Mouse (Mus musculus) c-Kit-positive CD71-positive TER-119-positive erythroid progenitor cells, embryonic 14.5 days (primary cell): ENCODE results near the gene Nle1.

Experiments
- DNase-seq: peaks from one replicate; pipeline ENCODE4 v3.0.0-alpha.2; 2013; ENCODE audit warnings: low spot score

The Nle1 gene

DNA sequence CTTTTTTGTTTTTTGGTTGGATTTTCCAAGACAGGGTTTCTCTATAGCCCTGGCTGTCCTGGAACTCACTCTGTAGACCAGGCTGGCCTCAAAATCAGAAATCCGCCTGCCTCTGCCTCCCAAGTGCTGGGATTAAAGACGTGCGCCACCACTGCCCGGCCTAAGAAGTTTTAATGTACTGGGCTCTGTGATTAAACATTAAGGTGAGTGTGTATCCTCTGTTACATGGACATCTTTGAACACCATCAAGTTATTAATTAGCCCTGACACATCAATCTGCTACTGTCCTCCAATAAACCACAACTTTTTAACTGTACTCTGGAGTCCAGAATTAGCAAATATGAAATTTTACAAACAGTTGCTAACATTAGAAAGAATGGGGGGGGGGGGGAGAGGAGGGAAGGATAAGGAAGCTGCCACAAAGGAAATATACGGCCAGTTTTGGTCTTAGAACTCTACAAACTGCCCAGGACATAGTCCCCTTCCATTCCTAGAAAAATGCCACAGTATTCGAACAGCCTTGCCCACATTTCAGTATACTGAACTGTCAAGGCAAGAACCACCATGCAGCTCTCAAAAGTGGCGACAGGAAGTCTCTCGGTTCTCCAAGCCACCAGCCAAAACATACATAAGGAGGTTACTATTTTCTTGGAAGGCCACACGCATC, 38.6 kb downstream of the Nle1 start:
- DNase-seq: no peak

DNA sequence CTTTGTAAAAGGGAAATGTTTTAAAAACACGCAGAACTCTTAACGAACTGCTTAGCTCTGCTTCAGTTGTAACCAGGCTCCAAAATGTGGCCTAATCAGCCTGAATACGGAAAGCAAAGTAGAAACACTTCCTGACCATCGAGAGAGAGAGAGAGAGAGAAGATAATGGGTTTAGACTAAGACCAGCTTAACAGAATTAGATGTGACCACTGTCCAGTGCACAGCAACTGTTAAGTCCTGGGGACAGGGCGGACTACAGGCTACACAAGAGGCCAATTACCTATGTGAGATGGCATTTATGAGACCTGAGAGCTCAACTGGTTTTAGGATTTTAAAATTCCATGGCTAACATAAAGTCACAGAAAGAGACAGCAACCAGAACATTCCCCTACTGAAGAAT, 40.3 kb downstream of the Nle1 start:
- DNase-seq: no peak

DNA sequence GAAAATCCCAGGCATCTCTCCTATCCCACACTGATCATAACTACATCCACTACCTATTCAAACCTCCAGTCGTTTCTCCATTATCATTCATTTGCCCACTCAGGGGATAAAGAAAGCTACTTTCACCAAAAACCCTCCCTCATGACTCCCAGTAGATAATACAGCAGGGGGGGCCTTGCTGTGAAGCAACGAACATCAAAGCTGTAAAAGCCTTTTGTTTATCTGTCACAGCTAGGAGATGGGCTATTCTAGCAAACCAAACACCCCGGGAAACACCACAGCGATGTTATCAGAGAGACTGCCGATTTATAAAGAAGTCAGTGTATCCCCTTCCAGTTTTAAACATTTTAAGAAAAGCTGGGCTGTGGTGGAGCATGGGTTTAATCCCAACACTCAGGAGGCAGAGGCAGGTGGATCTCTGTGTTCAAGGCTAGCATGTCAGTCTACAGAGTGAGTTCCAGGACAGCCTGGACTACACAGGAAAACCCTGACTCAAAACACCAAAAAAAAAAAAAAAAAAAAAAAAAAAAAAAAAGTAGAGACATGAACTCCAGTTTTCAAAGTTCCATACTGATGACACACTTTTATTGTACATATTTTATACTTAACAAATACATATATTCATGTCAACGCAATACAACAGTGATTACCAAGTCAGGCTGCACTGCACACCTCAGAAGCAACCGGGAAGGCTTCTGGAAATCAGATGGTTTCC, 41.2 kb downstream of the Nle1 start:
- DNase-seq: no peak

DNA sequence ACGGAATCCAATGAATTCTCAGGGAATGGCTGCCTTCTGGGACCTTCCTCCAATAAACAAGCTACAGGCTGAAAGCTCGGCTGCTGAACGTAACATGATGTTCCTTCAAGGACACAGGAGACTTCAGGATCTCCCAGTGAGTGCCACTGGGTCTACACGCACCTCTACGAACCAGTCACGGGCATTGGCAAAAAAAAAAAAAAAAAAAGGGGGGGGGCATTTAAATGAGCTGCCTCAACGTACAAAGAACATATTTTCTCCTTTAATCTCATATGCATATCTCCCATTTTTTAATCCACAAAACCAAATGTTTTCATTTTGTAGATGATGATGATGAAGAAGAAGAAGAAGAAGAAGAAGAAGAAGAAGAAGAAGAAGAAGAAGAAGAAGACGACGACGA, 42.3 kb downstream of the Nle1 start:
- no peak for DNase-seq

DNA sequence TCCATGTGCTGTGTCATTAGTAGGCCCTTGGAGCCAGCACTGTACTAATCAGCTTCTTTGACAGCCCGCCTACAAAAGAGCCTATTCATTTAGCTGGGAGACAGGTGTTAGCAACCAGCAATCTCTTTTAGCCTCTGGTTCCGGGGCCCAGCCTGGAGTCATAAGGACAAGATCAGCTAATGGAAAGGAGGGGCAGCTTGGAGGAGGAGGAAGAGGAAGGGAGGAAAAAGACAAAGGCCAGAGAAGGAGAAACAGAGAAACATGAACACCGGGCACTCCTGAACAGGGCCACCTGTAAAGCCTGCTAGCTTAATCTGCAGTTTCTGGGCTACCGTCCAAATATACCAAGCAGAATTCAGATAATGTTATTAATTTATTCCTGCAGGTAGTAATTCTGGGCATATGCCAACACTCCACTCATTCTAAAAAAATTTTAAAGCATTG, 44.7 kb downstream of the Nle1 start:
- no peak for DNase-seq

DNA sequence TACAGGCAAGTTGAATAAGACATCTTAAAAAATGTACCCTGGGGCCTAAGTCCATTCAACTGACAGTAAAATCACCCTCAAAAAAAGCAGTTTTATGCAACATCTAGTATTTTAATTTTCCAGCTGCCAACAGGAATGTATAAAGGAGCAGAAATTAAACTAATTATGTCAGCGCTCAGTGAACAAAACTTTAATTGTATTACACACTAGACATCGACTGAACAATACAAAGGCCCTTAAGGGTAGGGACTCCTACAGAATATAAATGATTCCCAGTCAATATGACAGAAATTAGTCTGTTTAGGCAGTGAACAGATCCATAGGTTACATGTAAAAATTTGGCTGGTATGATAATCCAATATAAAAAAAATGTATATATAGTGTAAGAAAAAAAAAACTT, 45.2 kb downstream of the Nle1 start:
- DNase-seq: no peak

DNA sequence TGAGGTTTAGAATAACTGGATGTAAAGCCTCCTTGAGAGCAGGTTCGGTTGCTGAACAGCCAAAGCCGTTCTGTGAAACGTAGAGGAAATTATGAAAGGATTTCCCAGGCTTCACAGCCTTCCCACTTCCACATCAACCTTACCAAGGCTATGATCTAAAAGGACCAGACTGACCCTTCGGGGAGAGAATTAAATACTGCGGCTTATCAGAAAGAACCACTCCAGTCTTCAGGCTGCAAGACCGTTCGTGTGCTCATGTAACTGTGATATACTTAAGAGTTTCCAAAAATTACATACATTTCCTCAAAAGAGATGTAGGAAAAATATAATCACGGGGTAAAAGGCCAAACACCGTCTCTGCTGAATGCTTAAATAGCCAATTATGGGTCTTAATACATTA, 45.6 kb downstream of the Nle1 start:
- DNase-seq: no peak

DNA sequence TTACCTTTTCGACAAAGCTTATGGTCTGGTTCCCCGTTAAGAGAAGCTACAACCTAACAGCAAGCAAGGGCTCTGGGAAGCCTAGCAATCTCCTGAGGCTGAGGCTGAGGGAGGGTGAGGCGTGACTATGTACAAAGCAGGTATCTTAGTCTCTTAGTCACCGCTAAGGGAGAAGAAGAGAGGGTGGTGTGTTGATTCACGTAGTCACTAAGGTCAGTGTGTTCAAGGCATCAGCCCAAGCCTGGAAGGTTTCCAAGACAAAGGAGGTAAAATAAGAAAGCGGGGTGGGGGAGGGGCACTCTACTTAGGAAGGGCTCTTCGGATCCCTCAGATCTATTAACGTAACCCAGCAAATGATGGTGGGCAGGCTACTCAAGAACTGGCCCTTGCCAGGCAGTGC, 46.7 kb downstream of the Nle1 start:
- no peak for DNase-seq

DNA sequence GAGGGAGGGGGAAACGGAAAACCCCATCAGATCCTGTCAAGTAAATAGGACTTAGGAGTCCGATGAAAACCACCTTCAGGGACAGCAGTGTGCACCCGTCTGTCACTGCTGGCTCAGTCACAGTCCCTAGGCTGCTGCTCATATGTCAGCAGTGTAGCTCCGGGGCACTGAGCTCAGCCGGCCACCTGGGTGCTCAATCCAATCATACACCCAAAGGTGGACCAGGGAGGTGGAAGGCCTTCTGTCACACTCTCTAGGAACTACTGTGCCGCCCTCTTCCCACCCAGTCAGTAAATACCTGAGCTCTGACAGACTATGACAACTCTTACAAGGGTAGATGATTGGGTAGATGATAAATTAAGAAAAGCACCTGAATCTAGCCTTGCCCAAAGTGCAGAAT, 47.5 kb downstream of the Nle1 start:
- DNase-seq: no peak

DNA sequence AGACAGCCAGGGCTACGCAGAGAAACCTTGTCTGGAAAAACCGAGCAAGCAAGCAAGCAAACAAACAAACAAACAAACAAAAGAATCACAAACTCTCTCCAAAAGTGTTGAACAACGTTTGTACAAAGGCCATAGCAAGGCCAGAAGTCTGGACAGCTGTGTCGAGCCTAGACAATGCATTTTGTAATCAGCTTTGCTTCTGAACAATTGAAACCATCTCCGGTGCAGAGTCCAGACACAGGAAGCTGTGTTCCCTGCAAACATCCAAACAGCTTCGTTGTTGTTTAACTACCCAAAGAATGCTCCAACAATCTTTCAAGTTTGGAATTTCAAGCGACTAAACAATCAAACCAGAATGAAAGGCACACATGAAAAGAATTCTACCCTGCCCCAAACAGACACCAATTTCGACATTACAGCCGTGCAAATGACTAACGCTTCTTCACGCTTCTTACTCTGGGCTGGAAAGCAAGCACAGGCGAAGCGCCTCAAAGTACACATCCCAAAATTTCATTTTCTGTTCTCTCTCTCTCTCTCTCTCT, 50.8 kb downstream of the Nle1 start:
- DNase-seq: no peak

DNA sequence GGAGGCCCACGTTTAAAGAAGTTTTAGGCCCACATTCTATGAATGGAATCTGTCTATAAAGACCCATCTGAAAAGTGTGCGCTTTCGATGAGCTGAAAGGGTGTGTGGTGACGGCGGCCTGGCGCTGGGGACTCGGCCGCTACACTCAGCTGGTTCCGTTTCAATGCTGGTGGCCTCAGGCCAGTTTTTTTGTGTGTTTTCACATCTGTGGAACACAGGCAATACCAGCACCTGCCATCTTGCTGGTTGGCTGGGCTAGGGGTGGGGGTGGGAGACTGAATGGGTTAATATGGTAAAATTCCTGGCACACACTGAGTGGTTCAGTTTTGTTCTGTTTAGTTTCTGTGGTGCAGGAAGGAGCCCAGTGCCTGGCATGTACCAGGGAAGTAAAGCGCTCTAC, 52.2 kb downstream of the Nle1 start:
- no peak for DNase-seq

DNA sequence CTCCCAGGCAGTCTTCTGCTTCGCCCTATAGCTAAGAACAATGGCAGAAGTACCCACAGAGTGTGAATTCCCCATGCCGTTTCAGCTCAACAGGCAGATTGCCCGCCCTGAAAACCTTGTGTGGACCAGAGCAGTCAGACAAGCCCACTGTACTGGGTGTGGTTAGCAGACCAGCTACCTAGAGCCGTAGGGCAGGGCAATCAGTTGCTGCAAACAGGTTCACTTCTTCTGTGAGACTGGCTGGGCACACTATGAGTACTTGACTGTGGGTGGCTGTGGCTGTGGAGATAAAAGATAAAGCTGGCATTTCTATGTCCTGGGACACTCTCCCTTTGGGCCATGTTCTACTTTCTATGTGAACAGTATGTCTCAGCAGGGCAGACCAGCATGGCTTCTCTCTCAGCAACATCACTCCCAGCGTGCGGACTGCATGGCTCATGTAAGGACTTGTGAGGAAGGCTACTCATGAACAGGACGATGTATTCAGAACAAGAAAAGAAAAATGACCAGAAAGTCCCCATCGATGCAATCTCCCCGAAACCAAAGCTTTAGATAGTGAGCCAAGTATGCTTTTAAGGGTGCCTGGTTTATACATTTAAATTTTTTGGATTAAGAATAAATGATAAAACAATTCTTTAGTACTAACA, 52.8 kb downstream of the Nle1 start:
- DNase-seq: peak; percentile 58

DNA sequence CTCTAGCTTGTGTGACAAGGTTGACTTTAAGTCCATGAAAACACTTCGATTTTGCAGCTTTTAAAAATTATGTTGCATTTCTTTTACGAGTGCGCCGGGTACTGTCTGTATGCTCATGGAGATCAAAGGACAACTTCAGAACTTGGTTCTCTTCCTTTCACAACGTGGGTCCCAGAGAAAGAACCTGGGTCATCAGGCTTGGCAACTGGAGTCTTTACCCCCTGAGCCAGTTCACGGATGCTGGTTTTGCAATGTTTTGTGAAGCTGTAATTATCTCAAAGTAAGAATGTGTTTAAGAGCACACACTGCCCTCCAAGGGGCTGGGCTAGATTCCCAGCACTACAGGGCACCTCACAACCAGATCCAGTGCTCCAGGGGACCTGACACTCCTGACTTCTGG, 54.1 kb downstream of the Nle1 start:
- DNase-seq: no peak

DNA sequence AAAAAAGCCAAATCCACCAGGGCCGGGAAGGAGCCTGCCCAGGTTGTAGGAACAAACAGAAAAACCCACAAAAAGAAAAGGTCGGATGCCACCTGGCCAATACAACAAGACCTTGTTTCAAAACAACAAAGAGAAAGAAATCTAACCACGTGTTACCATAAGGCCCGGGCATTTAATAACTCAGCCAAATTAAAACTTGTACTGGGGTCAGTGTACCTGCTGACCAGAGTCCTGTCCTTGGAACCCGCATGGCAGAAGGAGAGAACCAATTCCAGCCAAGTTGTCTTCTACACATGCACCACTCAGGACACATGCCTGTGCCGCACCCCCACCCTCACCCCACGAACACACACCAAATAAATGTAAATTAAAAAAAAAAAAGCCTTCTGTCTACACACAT, 55.3 kb downstream of the Nle1 start:
- DNase-seq: no peak

DNA sequence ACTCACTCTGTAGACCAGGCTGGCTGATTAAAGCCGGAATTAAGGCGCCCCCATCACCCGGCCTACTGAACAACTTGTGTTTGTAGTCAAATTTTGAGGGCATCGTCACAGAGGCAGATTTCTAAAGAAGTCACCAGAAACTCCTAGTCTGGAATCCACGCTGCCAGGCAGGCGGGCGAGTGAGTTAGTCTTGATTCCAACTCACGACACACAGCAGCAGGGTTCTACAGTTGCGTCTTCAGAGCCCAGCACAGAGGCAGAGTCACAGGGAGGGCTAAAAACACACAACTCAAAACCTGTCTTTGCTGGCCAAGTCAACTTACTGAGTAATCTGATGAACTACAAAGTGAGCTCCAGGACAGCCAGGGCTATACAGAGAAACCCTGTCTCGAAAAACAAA, 55.7 kb downstream of the Nle1 start:
- DNase-seq: no peak

DNA sequence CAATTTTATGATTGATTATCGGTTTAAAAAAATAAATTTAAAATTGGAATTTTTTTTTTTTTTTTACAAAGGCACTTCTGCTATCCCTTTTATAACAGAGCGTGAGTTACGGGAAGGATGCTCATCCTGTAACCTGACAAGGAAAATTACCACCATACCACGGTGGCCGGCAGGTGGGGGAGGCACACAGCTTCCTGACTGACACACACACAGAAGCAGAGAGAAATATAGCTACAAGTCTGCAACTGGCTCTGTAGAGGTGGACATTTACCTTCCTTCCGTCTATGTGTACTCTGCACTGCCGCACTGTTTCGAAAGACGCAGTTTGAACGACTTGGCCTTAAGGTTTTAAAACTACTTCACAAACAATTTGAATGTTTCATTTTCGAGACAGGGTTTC, 56.1 kb downstream of the Nle1 start:
- DNase-seq: no peak
